Comparison of ENCODE assay signal across 12 mouse cellular contexts in the genomic region with DNA sequence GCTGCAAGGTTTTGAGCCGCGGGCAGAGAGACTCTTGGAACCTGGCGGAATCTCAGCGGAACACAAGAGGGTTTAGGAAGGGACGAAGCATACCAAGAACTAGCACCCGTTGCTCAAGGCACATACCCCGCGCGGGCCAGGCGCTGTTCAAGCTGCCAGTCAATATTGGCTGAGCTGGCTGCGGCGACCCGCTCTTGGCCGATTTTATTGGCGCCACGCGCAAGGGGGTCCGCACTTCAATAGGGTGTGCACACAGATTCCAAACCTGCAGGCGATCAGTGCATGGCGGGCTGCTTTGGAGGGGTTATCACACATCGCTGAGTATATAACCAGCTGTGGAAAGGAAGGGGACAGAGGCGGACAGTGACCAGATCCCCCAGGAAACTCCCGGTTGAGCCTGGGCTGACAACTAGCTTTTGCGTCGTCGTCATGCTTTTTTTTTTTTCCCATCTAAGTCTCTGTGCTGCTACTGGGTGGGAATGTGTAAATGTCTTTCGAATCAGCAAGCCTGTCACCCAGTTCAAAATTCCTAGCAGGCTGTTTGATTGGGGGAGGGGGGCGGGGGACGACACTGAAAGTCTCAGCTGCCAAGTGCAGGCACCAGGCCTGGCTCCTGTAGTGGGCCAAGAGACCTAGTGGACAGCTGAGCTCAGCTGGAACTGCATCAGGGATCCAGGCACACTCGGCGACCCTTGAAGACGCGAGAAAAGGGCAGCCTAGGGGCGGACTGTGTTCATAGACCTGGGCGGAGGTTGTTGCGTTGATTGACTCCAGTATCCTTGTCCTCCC. TPM values are rescaled to one million over a fixed set of nuclear protein-coding genes. Genes with fewer than 3 reads are reported as not detected.
A peak's percentile ranks its signal among the peaks of the same experiment; 100 is the strongest.
DNase-seq lines count a peak whose midpoint lies in the region; ATAC-seq and TF ChIP-seq lines count a peak whose summit lies in the region.
"Had no signal": no experiment of that assay in that cellular context is flagged by ENCODE, and none has a peak within 500 bp of the region (broad histone marks: within the 10 kb centered on the region; RNA-seq: fewer than 3 reads in every experiment).

No protein-coding gene starts in this region.

- under 1% methylated on average over 36 of the region's 36 CpGs for WGBS in kidney, embryonic 15.5 days
- WGBS in kidney, adult 2 months: 2% methylated on average over 36 of the region's 36 CpGs
- WGBS in forebrain, embryonic 10.5 days: 1% methylated on average over 36 of the region's 36 CpGs
- WGBS in limb, embryonic 12.5 days: 1% methylated on average over 36 of the region's 36 CpGs
- under 1% methylated on average over 36 of the region's 36 CpGs for WGBS in neural tube, embryonic 13.5 days
- WGBS in cerebellum, adult 2 months: 1% methylated on average over 36 of the region's 36 CpGs

- peaks cover 70% of the 10 kb centered on the region for H3K4me1 ChIP-seq in kidney, embryonic 15.5 days
- peaks cover 6% of the 10 kb centered on the region; the same call in 1 of the 2 replicates for H3K4me1 ChIP-seq in kidney, adult 2 months (ENCODE audit: control insufficient read depth, insufficient read depth, low read length)
- H3K4me1 ChIP-seq in forebrain, embryonic 10.5 days: peaks cover 78% of the 10 kb centered on the region
- H3K4me1 ChIP-seq in limb, embryonic 12.5 days (replicated peaks): peaks cover 14% of the 10 kb centered on the region
- H3K4me1 ChIP-seq in neural tube, embryonic 13.5 days (replicated peaks): peaks cover 61% of the 10 kb centered on the region
- peaks cover 10% of the 10 kb centered on the region; the same call in 1 of the 2 replicates for H3K4me1 ChIP-seq in cerebellum, adult 2 months (ENCODE audit: control insufficient read depth, insufficient read depth, low read length)

- no peak overlapping the region for H3K27ac ChIP-seq in kidney, embryonic 15.5 days
- no peak overlapping the region for H3K27ac ChIP-seq in kidney, adult 2 months (ENCODE audit: insufficient read depth, low read depth, low read length)
- H3K27ac ChIP-seq in forebrain, embryonic 10.5 days: no peak overlapping the region
- no peak overlapping the region for H3K27ac ChIP-seq in limb, embryonic 12.5 days
- H3K27ac ChIP-seq in neural tube, embryonic 13.5 days (replicated peaks): peak overlapping the region; percentile 77
- H3K27ac ChIP-seq in cerebellum, adult 2 months (ENCODE audit: insufficient read depth, low read length): no peak overlapping the region

- TF ChIP-seq CTCF in kidney, adult 2 months (conservative IDR thresholded peaks at IDR 0.05; ENCODE audit: insufficient read depth, insufficient read length, low read depth, low read length): no peak
- TF ChIP-seq CTCF in cerebellum, adult 2 months (IDR thresholded peaks at IDR 0.05; ENCODE audit: borderline replicate concordance, insufficient read depth, low read depth, low read length): no peak

- no peak for TF ChIP-seq POLR2A in kidney, adult 2 months (IDR thresholded peaks at IDR 0.05; ENCODE audit: low read depth, low read length)
- TF ChIP-seq POLR2A in cerebellum, adult 2 months (IDR thresholded peaks at IDR 0.05; ENCODE audit: borderline replicate concordance, insufficient read depth, low read length): no peak

- H3K4me2 ChIP-seq in kidney, embryonic 15.5 days: peak overlapping the region; percentile 98
- no peak overlapping the region for H3K4me2 ChIP-seq in limb, embryonic 12.5 days
- peak overlapping the region; percentile 90 for H3K4me2 ChIP-seq in neural tube, embryonic 13.5 days

- H3K9me3 ChIP-seq in kidney, embryonic 15.5 days (replicated peaks): no peaks in the 10 kb centered on the region
- H3K9me3 ChIP-seq in forebrain, embryonic 10.5 days: no peaks in the 10 kb centered on the region
- no peaks in the 10 kb centered on the region for H3K9me3 ChIP-seq in limb, embryonic 12.5 days
- H3K9me3 ChIP-seq in neural tube, embryonic 13.5 days: no peaks in the 10 kb centered on the region

- no peak; the same call in 1 of the 2 replicates for ATAC-seq in kidney, embryonic 15.5 days (replicated peaks; ENCODE audit: low FRiP score)
- ATAC-seq in limb, embryonic 12.5 days (ENCODE audit: insufficient number of reproducible peaks, insufficient read depth, low FRiP score, low TSS enrichment, low read depth): no peak
- ATAC-seq in neural tube, embryonic 13.5 days (ENCODE audit: low read depth): no peak
- ATAC-seq in megakaryocyte progenitor cell, adult 5-6 weeks (replicated peaks; ENCODE audit: poor library complexity): no peak

- H3K4me3 ChIP-seq in kidney, embryonic 15.5 days (replicated peaks): peak overlapping the region; percentile 49
- no peak overlapping the region for H3K4me3 ChIP-seq in kidney, adult 2 months (ENCODE audit: insufficient read depth, low read depth, low read length)
- peak overlapping the region; percentile 60 for H3K4me3 ChIP-seq in forebrain, embryonic 10.5 days
- 0 out of 2 replicates have a peak overlapping the region, but pooled peaks have one; percentile 48 for H3K4me3 ChIP-seq in limb, embryonic 12.5 days (replicated peaks)
- H3K4me3 ChIP-seq in neural tube, embryonic 13.5 days: peak overlapping the region; percentile 52
- no peak overlapping the region for H3K4me3 ChIP-seq in cerebellum, adult 2 months (replicated peaks; ENCODE audit: insufficient read depth, low read depth, low read length)

- intact Hi-C loops in left cerebral cortex, postnatal 36 days (cut with DNase I): no loop called here

- H3K36me3 ChIP-seq in kidney, embryonic 15.5 days: no peaks in the 10 kb centered on the region
- H3K36me3 ChIP-seq in kidney, adult 2 months (ENCODE audit: control insufficient read depth, insufficient read depth, low read length): no peaks in the 10 kb centered on the region
- H3K36me3 ChIP-seq in forebrain, embryonic 10.5 days (replicated peaks): no peaks in the 10 kb centered on the region
- no peaks in the 10 kb centered on the region for H3K36me3 ChIP-seq in limb, embryonic 12.5 days
- no peaks in the 10 kb centered on the region for H3K36me3 ChIP-seq in neural tube, embryonic 13.5 days

- no peak for DNase-seq in kidney, adult 2 months
- DNase-seq in forebrain, embryonic 10.5 days (ENCODE audit: extremely low spot score, low spot score): peak; percentile 20
- no peak for DNase-seq in left cerebral cortex, postnatal 36 days (ENCODE audit: low spot score in 2 of 2)
- no peak for DNase-seq in cerebellum, adult 2 months
- DNase-seq: lung, adult 2 months had no signal

- H3K9ac ChIP-seq in kidney, embryonic 15.5 days: no peak overlapping the region
- no peak overlapping the region for H3K9ac ChIP-seq in limb, embryonic 12.5 days (replicated peaks)
- peak overlapping the region; percentile 73 for H3K9ac ChIP-seq in neural tube, embryonic 13.5 days

- peaks cover 100% of the 10 kb centered on the region for H3K27me3 ChIP-seq in kidney, embryonic 15.5 days
- peaks cover 10% of the 10 kb centered on the region; the same call in 1 of the 2 replicates for H3K27me3 ChIP-seq in kidney, adult 2 months (replicated peaks; ENCODE audit: control insufficient read depth, insufficient read depth, low read length)
- peaks cover 100% of the 10 kb centered on the region for H3K27me3 ChIP-seq in forebrain, embryonic 10.5 days (ENCODE audit: poor library complexity, severe bottlenecking)
- peaks cover 97% of the 10 kb centered on the region for H3K27me3 ChIP-seq in limb, embryonic 12.5 days
- H3K27me3 ChIP-seq in neural tube, embryonic 13.5 days: peaks cover 99% of the 10 kb centered on the region
- H3K27me3 ChIP-seq in cerebellum, adult 2 months (ENCODE audit: control insufficient read depth, insufficient read depth, low read length): peaks cover 10% of the 10 kb centered on the region; the same call in 1 of the 2 replicates

RNA-seq across cellular contexts. Expression of a gene that starts 2.1 kb away (rescaled TPM):
- 0.10 and 0.13 TPM in 2 replicates for polyA plus RNA-seq in kidney, embryonic 15.5 days (2015; fragmentation: Nextera tagmentation; extraction: Ambion mirVana)
- polyA plus RNA-seq in kidney, adult 2 months (2012; rRNA removed): not detected in 2 replicates
- polyA plus RNA-seq in forebrain, embryonic 10.5 days (2016; fragmentation: Nextera tagmentation; extraction: Ambion mirVana): 0.92 and 1.2 TPM in 2 replicates
- polyA plus RNA-seq in limb, embryonic 12.5 days (2016; fragmentation: Nextera tagmentation; extraction: Ambion mirVana): 0.06 TPM in 1 of 2 replicates, not detected in the other
- polyA plus RNA-seq in neural tube, embryonic 13.5 days (2015; fragmentation: Nextera tagmentation; extraction: Ambion mirVana): 6.6 and 7.8 TPM in 2 replicates
- total RNA-seq in left cerebral cortex, postnatal 36 days (2021): under 1 TPM in 1 of 2 experiments, not detected in 1; 0.17 TPM
- total RNA-seq in megakaryocyte progenitor cell, adult 5-6 weeks (2015): not detected in 2 replicates
- total RNA-seq in megakaryocyte progenitor cell, adult 5-6 weeks (2017): not detected in 2 replicates
- 0.21 and 0.22 TPM in 2 replicates for polyA plus RNA-seq in cerebellum, adult 2 months (2012; rRNA removed)
- total RNA-seq: gastrocnemius, adult 8-10 months; MEL had no signal
- polyA plus RNA-seq: lung, adult 2 months; small intestine, adult 2 months had no signal

Comparison
In these comparisons a context has a peak if more than half of its experiments do, and no peak if none do; other contexts are left out.
1. H3K4me3 ChIP-seq: peak in kidney, embryonic 15.5 days (single experiment), forebrain, embryonic 10.5 days (single experiment), limb, embryonic 12.5 days (single experiment) and neural tube, embryonic 13.5 days (single experiment); none in kidney, adult 2 months (single experiment) and cerebellum, adult 2 months (single experiment).